Mouse (Mus musculus) cerebellum, postnatal 25 days (tissue): ENCODE measurements around the gene Rangap1.
A peak's percentile ranks its signal among the peaks of the same experiment; 100 is the strongest.

ENCODE experiments used
- DNase-seq, 2 experiments: peaks; one replicate each; pipeline ENCODE4 v3.0.0; 2021; ENCODE audit warnings: mixed read lengths in 2 of 2

Gene Rangap1

GRCm38 (mm10) chr15:81694891-81695290, 50.4 kb downstream of the Rangap1 start:
- no peak for DNase-seq

GRCm38 (mm10) chr15:81693967-81694881, 51.1 kb downstream of the Rangap1 start:
- DNase-seq = peak; percentile 92

- DNase-seq = no peak
Measured at GRCm38 (mm10) chr15:81693366-81693966, 51.9 kb downstream of the Rangap1 start.

- no peak for DNase-seq
Measured at GRCm38 (mm10) chr15:81680301-81680805, 65.0 kb downstream of the Rangap1 start.

GRCm38 (mm10) chr15:81676637-81677036, 68.7 kb downstream of the Rangap1 start:
- DNase-seq = no peak

GRCm38 (mm10) chr15:81670231-81670640, 75.1 kb downstream of the Rangap1 start:
- peak; percentile 62 to 76 for DNase-seq

- no peak for DNase-seq
Measured at GRCm38 (mm10) chr15:81666957-81667356, 78.4 kb downstream of the Rangap1 start.

GRCm38 (mm10) chr15:81663697-81664561, 81.4 kb downstream of the Rangap1 start, which contains the start of gene L3mbtl2:
Gene L3mbtl2, plus strand, starts transcription at chr15:81663889.
- DNase-seq = peak; percentile 91 to 95

GRCm38 (mm10) chr15:81663281-81663680, 82.0 kb downstream of the Rangap1 start:
- no peak for DNase-seq

GRCm38 (mm10) chr15:81661701-81662100, 83.6 kb downstream of the Rangap1 start:
- DNase-seq = no peak
